Mouse (Mus musculus): ENCODE measurements at regions not wholly inside any gene's neighbourhood (a gene's known extent, or its start where the extent isn't known, plus 50 kb on each side); places are given as distances from the start of the nearest gene placed in this dataset.

DNA sequence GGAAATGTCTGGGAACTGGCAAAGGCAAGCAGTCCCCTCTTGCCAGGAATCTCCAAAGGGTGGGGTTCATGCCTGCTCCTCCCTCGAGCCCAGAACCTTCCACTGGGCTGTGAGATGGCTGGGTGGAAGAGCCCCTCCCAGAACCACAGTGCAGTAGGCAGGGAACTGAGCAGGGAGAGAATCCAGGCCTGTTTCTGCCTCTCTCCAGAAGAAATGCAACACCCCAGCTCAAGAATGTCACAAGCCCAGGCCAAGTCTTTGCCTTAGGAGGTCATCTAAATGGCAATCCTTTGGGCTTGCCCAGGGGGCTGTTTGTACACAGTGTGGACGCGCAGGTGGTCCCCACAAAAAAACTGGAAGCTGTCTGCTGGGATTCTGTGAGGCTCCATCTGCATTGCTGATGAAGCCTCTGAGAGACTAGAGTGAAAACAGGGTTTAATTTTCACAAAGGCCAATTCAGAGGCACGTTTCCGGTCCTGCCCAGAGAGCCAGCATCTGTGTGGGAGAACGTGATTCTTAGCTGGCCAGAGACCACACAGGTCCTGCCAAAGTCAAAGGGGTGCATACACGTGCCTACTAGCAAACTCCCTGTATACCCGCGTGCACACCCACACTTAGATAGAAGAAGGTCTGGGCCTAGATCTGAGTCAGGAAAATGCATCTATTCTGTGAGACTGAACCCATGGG lies 129.0 kb downstream of the Hmg20a start:
- peak; percentile 66 for DNase-seq (ENCODE audit: low read depth, low spot score)

DNA sequence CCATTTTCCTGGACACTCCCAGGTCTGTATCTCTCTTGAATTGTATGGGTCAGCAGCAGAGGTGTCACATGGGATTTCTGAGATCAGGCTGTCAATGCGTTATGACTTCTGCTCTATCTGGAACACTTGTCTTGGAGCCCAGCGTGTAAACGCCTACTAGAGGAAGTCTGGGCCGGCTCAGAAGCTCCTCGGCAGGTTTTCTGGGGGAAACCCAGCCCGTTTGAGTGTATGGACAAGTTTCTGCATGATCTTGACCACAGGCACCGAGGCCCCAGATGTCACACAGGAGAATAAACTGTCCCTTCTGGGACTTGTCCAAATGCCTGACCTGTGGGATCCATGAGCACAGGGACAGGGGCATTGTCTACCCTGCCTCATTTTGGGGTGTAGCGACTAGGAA lies 131.4 kb downstream of the Hmg20a start:
- DNase-seq (ENCODE audit: low read depth, low spot score) = no peak

DNA sequence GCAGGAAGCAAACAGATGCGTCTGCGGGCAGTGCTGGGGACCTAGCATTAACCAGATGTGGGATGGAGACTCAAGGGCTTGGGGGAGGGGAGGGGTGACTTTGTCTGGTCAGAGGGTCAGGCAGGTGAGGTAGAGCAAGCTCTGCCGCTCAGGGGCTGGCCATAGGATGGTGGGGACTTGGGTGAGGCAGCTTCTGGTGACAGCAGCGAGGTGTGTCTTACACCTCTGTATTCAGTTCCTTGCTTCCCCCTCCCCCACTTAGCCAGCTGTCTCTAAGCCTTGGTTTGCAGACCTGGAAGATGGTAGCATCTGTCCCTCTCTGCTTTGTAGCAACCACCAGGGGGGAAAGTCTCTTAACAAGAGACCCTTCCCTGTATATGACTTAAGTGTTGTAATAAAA lies 131.8 kb downstream of the Hmg20a start:
- DNase-seq (ENCODE audit: low read depth, low spot score) = no peak

DNA sequence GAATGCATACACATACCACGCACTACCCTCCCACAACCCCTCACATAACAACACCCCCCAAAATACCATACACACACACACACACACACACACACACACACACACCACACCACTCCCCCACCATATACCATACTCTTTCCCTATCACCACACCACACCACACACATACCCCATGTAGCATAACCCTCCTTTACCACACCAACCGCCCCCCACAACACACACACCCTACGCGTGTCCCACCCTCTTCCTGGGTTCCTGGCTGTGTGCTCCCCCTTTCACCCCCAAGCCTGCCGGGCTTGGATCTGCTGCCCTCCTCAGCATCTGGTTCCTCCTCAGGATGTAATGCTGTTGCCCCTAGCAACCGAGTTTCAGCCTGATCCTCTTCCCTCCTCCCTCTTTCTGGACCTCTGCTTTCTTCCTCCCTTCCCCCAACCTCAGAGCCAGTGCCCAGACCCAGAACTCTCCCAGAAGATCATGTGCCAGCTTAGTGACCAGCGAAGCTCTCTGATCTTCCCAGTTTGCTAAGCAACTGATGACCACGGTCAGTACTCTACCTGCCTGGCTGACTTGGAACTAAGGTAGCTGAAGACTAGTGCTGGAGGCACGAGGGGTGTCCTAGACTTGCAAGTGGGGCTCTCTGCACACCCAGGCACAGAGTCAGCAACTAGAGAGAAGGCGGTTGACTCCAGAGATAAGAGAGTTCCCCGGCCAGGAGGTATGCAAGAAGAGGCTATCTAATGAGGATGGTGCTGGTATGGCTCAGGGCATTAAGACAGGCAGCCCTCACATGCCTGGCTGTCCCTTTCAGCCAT lies 133.2 kb downstream of the Hmg20a start:
- no peak for DNase-seq (ENCODE audit: low read depth, low spot score)

DNA sequence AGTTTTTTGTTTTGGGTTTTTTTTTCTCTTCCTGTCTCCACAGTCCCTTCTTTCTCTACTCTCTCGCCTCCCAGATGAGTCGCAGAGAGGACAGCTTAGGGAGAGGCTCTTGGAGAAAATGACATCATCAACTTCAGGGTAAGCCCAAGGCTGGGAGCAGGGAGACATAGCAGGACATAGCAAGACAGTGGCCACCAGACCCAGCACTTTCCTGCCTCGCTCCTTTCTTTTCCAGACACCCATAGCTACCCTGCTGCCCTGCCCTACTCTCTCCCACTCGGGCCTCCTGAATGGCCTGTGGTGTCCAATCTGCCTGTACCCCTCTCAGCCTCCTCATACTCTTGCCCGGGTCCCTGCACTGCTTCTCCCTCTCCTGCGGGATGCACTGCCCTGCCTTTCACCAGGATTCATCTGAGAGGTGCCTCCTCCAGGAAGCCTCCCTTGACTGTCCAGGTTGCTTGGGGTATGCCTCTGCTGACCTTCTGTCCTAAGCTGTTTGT lies 133.8 kb downstream of the Hmg20a start:
- DNase-seq (ENCODE audit: low read depth, low spot score) = no peak

DNA sequence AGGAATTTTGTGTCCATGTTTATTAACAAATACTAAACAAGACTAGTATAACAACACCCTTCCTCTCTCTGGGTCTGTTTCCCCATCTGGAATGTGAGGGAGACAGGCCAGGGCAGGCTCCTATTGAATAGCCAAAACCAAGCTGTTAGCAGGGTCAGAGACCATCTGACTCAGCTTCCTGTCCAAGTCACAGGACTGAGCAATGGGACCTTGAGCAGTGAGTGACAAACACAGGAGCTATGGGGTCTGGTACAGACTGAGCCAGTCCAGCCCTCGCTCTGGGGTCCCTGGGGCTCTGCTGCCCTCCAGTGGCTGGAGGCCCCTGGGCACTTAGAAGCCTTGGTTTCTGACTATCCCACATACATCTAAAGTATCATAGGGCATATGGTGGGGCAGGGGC lies 134.4 kb downstream of the Hmg20a start:
- DNase-seq (ENCODE audit: low read depth, low spot score) = peak; percentile 73

DNA sequence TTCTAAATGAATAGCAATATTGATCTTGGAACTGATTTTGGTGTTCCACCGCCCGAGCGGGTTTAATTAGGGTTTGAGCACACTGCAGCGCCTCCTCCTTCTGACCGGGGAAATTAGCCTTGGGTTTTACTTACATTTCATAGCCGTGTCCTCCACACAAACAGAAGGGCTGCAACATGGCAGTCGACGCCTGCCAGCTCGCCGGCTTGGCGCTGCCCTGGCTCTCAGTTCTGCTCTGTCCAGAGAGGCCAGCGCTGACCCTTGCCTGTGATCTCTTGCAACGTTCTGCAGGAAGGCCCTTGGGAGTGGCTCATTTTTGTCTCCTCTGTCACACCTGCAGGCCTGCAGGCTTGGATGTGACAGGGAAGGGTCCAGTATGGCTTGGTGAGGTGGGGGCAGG lies 135.2 kb downstream of the Hmg20a start:
- DNase-seq (ENCODE audit: low read depth, low spot score) = no peak

DNA sequence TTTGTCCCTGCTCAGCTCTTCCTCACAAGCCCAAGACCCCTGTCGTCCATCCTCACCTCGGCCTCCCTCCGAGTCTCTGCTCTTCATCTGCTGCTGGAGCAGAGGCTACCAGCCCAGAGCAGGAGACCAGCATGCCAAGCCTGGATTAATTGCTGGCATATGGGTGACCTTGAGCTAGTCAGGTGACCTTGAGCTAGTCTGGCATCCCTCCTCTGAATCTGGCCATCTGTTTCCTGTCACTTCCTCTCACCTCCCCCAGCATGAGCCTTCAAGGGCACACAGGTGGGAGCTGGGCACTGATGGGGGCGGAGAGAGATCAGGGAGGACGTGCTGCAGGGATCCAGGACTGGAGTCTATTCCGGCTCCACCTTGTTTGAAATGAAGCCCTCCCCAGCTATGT lies 135.7 kb downstream of the Hmg20a start:
- DNase-seq (ENCODE audit: low read depth, low spot score) = no peak

DNA sequence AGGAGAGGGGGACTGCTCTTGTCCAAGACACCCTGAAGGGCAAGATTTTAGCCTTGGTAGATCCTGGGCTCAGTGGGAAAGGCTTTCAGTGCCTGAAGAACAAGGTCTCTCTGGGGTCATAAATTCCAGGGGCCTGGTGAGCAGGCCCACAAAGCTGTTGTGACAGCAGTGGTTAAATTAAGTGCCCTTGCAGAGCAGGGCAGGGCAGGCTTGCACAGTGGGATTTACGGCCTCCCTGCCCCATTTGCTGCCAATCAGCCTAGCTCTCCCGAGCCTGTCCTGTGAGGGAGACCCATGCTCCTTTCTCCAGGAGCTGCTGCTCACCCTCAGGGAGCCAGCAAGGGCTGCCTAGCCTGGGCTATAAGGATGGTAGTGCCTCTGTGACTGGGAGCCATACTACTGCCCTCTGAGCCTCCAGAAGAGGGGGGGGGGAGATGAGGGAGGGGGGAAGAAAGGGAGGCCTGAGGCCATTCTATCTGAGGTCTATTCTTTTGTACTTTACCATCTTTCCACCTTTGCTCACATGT lies 141.3 kb downstream of the Hmg20a start:
- DNase-seq (ENCODE audit: low read depth, low spot score) = no peak

DNA sequence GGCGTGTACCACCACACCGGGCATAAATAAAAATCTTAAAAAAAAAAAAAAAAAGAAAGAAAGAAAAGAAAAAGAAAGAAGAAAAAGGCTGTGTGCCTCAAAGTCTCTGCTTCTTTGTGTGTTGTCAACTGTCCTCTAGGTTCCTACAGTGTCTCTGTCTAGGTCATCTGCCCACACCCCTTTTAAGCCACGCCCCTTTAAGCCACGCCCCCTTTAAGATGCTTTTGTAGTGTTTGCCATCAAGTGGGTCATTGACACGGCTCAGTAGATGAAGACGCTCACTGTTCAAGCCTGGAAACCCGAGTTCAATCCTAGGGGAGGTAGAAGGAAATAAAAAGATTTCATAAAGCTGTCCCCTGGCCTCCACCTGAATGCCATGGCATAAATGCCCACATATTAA lies 144.0 kb downstream of the Hmg20a start:
- peak; percentile 60 for DNase-seq (ENCODE audit: low read depth, low spot score)

DNA sequence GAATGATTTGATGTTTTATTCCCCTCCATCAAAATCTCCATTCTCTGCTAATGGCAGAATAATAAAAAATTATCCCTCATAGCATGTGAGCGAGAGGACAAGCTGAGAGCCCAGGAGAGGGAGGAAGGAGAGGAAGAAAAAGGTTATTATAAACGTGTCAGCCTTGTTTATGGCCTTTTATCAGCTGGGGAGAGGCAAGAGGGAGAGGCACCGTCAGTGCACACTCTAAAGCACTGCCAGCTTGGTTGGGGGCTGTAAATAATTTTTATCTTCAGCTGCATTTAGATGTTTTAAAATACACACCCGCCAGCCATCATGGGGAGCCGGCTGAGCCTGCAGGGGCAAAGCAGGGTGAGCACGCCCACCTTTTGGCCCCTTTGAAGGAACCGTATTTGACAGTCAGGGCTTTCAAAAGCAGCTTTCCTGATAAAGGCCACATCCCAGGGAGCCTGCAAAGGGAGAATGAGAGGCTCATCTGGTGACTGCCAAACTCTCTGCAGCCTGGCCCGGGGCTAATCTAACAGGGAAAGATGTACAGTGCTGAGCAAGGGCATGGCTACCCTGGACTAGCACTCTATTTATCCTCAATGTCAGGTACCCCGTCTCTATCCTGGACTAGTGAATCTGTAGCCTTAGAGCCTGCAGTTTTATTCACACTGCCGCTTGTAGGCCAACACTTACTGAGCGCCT lies 145.8 kb downstream of the Hmg20a start:
- DNase-seq (ENCODE audit: low read depth, low spot score) = no peak
